Mouse (Mus musculus): ENCODE measurements around the gene Fmr1nb.
"Not testable (repeated sequence)": the region's sequence is repeated elsewhere in the genome, so short reads cannot be mapped to it uniquely, and the experiment has no call there.

GRCm38 (mm10) chrX:68820449-68820848, 58.8 kb downstream of the Fmr1nb start:
- TF ChIP-seq CHD2 (IDR thresholded peaks at IDR 0.05; ENCODE audit: low read depth, low read length); MAFK (IDR thresholded peaks at IDR 0.05; ENCODE audit: insufficient read depth, low read depth, low read length); HCFC1 (IDR thresholded peaks at IDR 0.05; ENCODE audit: borderline replicate concordance, insufficient read depth, low read length); ZNF384 (IDR thresholded peaks at IDR 0.05; ENCODE audit: low read depth, low read length): not testable (repeated sequence)

Data from ES-E14 (cell line).